Mouse (Mus musculus) adrenal gland, adult 2 months (tissue): Measurements from ENCODE around the gene Cdiptos. TPM values are rescaled to one million over a fixed set of nuclear protein-coding genes. Genes with fewer than 3 reads are reported as not detected.

Source experiments
- DNase-seq: peaks from one replicate; pipeline ENCODE4 v3.0.0; 2021
- polyA plus RNA-seq: library from polyadenylated mRNA; depleted of rRNA; stranded (reverse); fragments of >200 nt; gene quantifications from 2 replicates; pipeline ENCODE4 v1.2.3, GENCODE M21; 2012
- total RNA-seq, 2 experiments: library from RNA; stranded (reverse); gene quantifications; 2 replicates each; pipeline ENCODE4 v1.2.3; 2021

The Cdiptos gene
- total and polyA plus RNA-seq, 3 experiments = 0.43 to 1.6 (median 1.6) TPM

- peak; percentile 88 for DNase-seq
Measured at GRCm38 (mm10) chr7:127014320-127014719, 38.4 kb upstream of the Cdiptos start, which contains the start of gene Mvp. Gene Mvp, minus strand, starts transcription at chr7:127014621.

GRCm38 (mm10) chr7:127013385-127013784 lies 37.5 kb upstream of the Cdiptos start:
- DNase-seq = no peak

GRCm38 (mm10) chr7:127012845-127013244 lies 36.9 kb upstream of the Cdiptos start:
- no peak for DNase-seq

GRCm38 (mm10) chr7:127012374-127012773 lies 36.5 kb upstream of the Cdiptos start:
- peak; percentile 68 for DNase-seq

GRCm38 (mm10) chr7:127011717-127012116 lies 35.8 kb upstream of the Cdiptos start:
- DNase-seq = no peak

GRCm38 (mm10) chr7:127011051-127011450 lies 35.2 kb upstream of the Cdiptos start:
- DNase-seq = no peak

GRCm38 (mm10) chr7:127009307-127010085 lies 33.6 kb upstream of the Cdiptos start:
- DNase-seq = no peak

- peak; percentile 77 for DNase-seq
Measured at GRCm38 (mm10) chr7:127008239-127009019, 32.5 kb upstream of the Cdiptos start.

- DNase-seq = no peak
Measured at GRCm38 (mm10) chr7:127007313-127008024, 31.6 kb upstream of the Cdiptos start.

GRCm38 (mm10) chr7:127004122-127004875 lies 28.4 kb upstream of the Cdiptos start:
- DNase-seq = no peak

- no peak for DNase-seq
Measured at GRCm38 (mm10) chr7:127003620-127004019, 27.7 kb upstream of the Cdiptos start.

GRCm38 (mm10) chr7:126999568-126999967 lies 23.7 kb upstream of the Cdiptos start:
- DNase-seq = no peak

- DNase-seq = no peak
Measured at GRCm38 (mm10) chr7:126996449-126996848, 20.6 kb upstream of the Cdiptos start.

- no peak for DNase-seq
Measured at GRCm38 (mm10) chr7:126988816-126989215, 12.9 kb upstream of the Cdiptos start.

GRCm38 (mm10) chr7:126986319-126986718 lies 10.4 kb upstream of the Cdiptos start:
- DNase-seq = peak; percentile 36

- DNase-seq = no peak
Measured at GRCm38 (mm10) chr7:126984667-126985444, 9.0 kb upstream of the Cdiptos start.

- no peak for DNase-seq
Measured at GRCm38 (mm10) chr7:126983113-126983512, 7.2 kb upstream of the Cdiptos start.

GRCm38 (mm10) chr7:126982054-126982453 lies 6.2 kb upstream of the Cdiptos start:
- no peak for DNase-seq

GRCm38 (mm10) chr7:126981601-126982000 lies 5.7 kb upstream of the Cdiptos start:
- DNase-seq = no peak

- no peak for DNase-seq
Measured at GRCm38 (mm10) chr7:126978841-126979240, 2.9 kb upstream of the Cdiptos start.
